Comparison of ENCODE assay signal across 23 mouse cellular contexts in the genomic region with DNA sequence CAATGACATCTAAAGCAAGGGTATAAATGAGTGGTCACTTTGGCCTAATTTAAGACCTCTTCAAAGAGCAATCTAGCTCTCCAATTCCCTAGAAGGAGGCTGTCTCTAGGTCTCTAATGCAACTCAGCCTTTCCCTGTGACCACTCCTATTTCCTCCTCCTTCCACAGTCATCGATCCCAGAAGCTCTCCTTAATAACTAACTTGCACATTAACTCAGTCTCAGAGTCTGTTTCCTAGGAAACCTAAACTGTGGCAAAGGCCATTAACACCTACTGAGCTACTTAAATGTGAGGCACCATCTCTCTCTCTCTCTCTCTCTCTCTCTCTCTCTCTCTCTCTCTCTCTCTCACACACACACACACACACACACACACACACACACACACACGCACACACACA.
DNase-seq lines count a peak whose midpoint lies in the region; ATAC-seq and TF ChIP-seq lines count a peak whose summit lies in the region.
"Had no signal": no experiment of that assay in that cellular context is flagged by ENCODE, and none has a peak within 500 bp of the region (broad histone marks: within the 10 kb centered on the region; RNA-seq: fewer than 3 reads in every experiment).

No protein-coding gene starts in this region.

- no peaks in the 10 kb centered on the region for H3K9me3 ChIP-seq in forebrain, postnatal 0 days (ENCODE audit: low read length)
- no peaks in the 10 kb centered on the region for H3K9me3 ChIP-seq in forebrain, embryonic 12.5 days
- no peaks in the 10 kb centered on the region for H3K9me3 ChIP-seq in stomach, embryonic 15.5 days
- no peaks in the 10 kb centered on the region for H3K9me3 ChIP-seq in stomach, postnatal 0 days (ENCODE audit: control insufficient read depth, low read length)
- H3K9me3 ChIP-seq in embryonic facial prominence, embryonic 10.5 days: no peaks in the 10 kb centered on the region
- H3K9me3 ChIP-seq: forebrain, embryonic 10.5 days; heart, embryonic 13.5 days; limb, embryonic 15.5 days; liver, embryonic 15.5 days; midbrain, embryonic 10.5 days had no signal

- no peak overlapping the region for H3K27ac ChIP-seq in forebrain, postnatal 0 days (ENCODE audit: low read depth, low read length)
- no peak overlapping the region for H3K27ac ChIP-seq in forebrain, embryonic 12.5 days
- H3K27ac ChIP-seq in stomach, embryonic 15.5 days: no peak overlapping the region
- no peak overlapping the region for H3K27ac ChIP-seq in stomach, postnatal 0 days (replicated peaks)
- no peak overlapping the region for H3K27ac ChIP-seq in embryonic facial prominence, embryonic 10.5 days (replicated peaks)
- H3K27ac ChIP-seq: forebrain, embryonic 10.5 days; heart, adult 2 months; heart, embryonic 13.5 days; left cerebral cortex, adult 2 months; limb, embryonic 15.5 days; liver, embryonic 15.5 days; macrophage; midbrain, embryonic 10.5 days had no signal

- no peak for TF ChIP-seq CTCF in forebrain, postnatal 0 days (IDR thresholded peaks at IDR 0.05; ENCODE audit: low read depth)
- no peak for TF ChIP-seq CTCF in stomach, postnatal 0 days (IDR thresholded peaks at IDR 0.05; ENCODE audit: low read depth)

- no peaks in the 10 kb centered on the region for H3K27me3 ChIP-seq in forebrain, postnatal 0 days (ENCODE audit: insufficient read depth, low read length)
- no peaks in the 10 kb centered on the region for H3K27me3 ChIP-seq in forebrain, embryonic 12.5 days
- H3K27me3 ChIP-seq in stomach, embryonic 15.5 days (replicated peaks): no peaks in the 10 kb centered on the region
- no peaks in the 10 kb centered on the region for H3K27me3 ChIP-seq in stomach, postnatal 0 days (ENCODE audit: control insufficient read depth, insufficient read depth, low read length)
- H3K27me3 ChIP-seq in embryonic facial prominence, embryonic 10.5 days (replicated peaks; ENCODE audit: low read depth, poor library complexity, severe bottlenecking): no peaks in the 10 kb centered on the region
- H3K27me3 ChIP-seq: heart, embryonic 13.5 days; limb, embryonic 15.5 days; liver, embryonic 15.5 days had no signal

- no peak overlapping the region for H3K4me3 ChIP-seq in forebrain, postnatal 0 days (ENCODE audit: low read depth, low read length)
- no peak overlapping the region for H3K4me3 ChIP-seq in forebrain, embryonic 12.5 days (replicated peaks)
- H3K4me3 ChIP-seq in stomach, embryonic 15.5 days (replicated peaks): no peak overlapping the region
- no peak overlapping the region for H3K4me3 ChIP-seq in stomach, postnatal 0 days (ENCODE audit: low read depth, low read length)
- no peak overlapping the region for H3K4me3 ChIP-seq in embryonic facial prominence, embryonic 10.5 days
- H3K4me3 ChIP-seq: forebrain, embryonic 10.5 days; heart, adult 2 months; heart, embryonic 13.5 days; left cerebral cortex, adult 2 months; limb, embryonic 15.5 days; liver, embryonic 15.5 days; midbrain, embryonic 10.5 days; myocyte had no signal

- no peaks in the 10 kb centered on the region for H3K4me1 ChIP-seq in forebrain, postnatal 0 days (ENCODE audit: insufficient read depth)
- H3K4me1 ChIP-seq in forebrain, embryonic 12.5 days: no peaks in the 10 kb centered on the region
- no peaks in the 10 kb centered on the region for H3K4me1 ChIP-seq in stomach, embryonic 15.5 days
- H3K4me1 ChIP-seq in stomach, postnatal 0 days (replicated peaks; ENCODE audit: control insufficient read depth, insufficient read depth): no peaks in the 10 kb centered on the region
- no peaks in the 10 kb centered on the region for H3K4me1 ChIP-seq in embryonic facial prominence, embryonic 10.5 days
- H3K4me1 ChIP-seq: heart, embryonic 13.5 days; limb, embryonic 15.5 days; liver, embryonic 15.5 days; midbrain, embryonic 10.5 days had no signal

- intact Hi-C loops in left cerebral cortex, postnatal 36 days (cut with DNase I): no loop called here

- 40% methylated on average over 2 of the region's 2 CpGs for WGBS in forebrain, postnatal 0 days
- 53% methylated on average over 1 of the region's 2 CpGs for WGBS in forebrain, embryonic 12.5 days
- 38% methylated on average over 1 of the region's 2 CpGs for WGBS in stomach, embryonic 15.5 days
- WGBS in stomach, postnatal 0 days: 56% methylated on average over 2 of the region's 2 CpGs
- WGBS in embryonic facial prominence, embryonic 10.5 days: 61% methylated on average over 2 of the region's 2 CpGs

- no peaks in the 10 kb centered on the region for H3K36me3 ChIP-seq in forebrain, postnatal 0 days (ENCODE audit: insufficient read depth)
- no peaks in the 10 kb centered on the region for H3K36me3 ChIP-seq in forebrain, embryonic 12.5 days (replicated peaks)
- no peaks in the 10 kb centered on the region for H3K36me3 ChIP-seq in stomach, embryonic 15.5 days
- H3K36me3 ChIP-seq in stomach, postnatal 0 days (ENCODE audit: control insufficient read depth, insufficient read depth, low read length): no peaks in the 10 kb centered on the region
- H3K36me3 ChIP-seq in embryonic facial prominence, embryonic 10.5 days (replicated peaks): no peaks in the 10 kb centered on the region
- H3K36me3 ChIP-seq: forebrain, embryonic 10.5 days; heart, embryonic 13.5 days; limb, embryonic 15.5 days; liver, embryonic 15.5 days; midbrain, embryonic 10.5 days had no signal

- no peak for TF ChIP-seq EP300 in stomach, postnatal 0 days (optimal IDR thresholded peaks at IDR 0.05)

- H3K9ac ChIP-seq in forebrain, postnatal 0 days: no peak overlapping the region
- no peak overlapping the region for H3K9ac ChIP-seq in forebrain, embryonic 12.5 days
- no peak overlapping the region for H3K9ac ChIP-seq in stomach, embryonic 15.5 days
- H3K9ac ChIP-seq in stomach, postnatal 0 days (ENCODE audit: low read length): no peak overlapping the region
- H3K9ac ChIP-seq: heart, embryonic 13.5 days; limb, embryonic 15.5 days; liver, embryonic 15.5 days had no signal

- H3K4me2 ChIP-seq in forebrain, postnatal 0 days (ENCODE audit: low read depth): no peak overlapping the region
- H3K4me2 ChIP-seq in forebrain, embryonic 12.5 days: no peak overlapping the region
- H3K4me2 ChIP-seq in stomach, embryonic 15.5 days: no peak overlapping the region
- no peak overlapping the region for H3K4me2 ChIP-seq in stomach, postnatal 0 days (replicated peaks; ENCODE audit: low read depth)
- H3K4me2 ChIP-seq: heart, embryonic 13.5 days; limb, embryonic 15.5 days; liver, embryonic 15.5 days had no signal

- DNase-seq in forebrain, postnatal 0 days: no peak
- DNase-seq in kidney, adult 9 months: peak; percentile 50
- no peak for DNase-seq in kidney, postnatal 10 days
- DNase-seq in stomach, postnatal 0 days (ENCODE audit: low spot score): no peak
- DNase-seq in left cerebral cortex, postnatal 36 days (ENCODE audit: low spot score in 2 of 2): no peak
- DNase-seq in embryonic facial prominence, embryonic 10.5 days (ENCODE audit: low spot score): no peak
- DNase-seq: adrenal gland, postnatal 25 days; cerebellum, adult 9-10 months; gastrocnemius, postnatal 36 days; heart, adult 2 months; heart, postnatal 14 days; left cerebral cortex, postnatal 4 days; right cerebral cortex, postnatal 14 days had no signal

- ATAC-seq in forebrain, postnatal 0 days: peak; percentile 45; the same call in 1 of the 2 replicates
- ATAC-seq in forebrain, embryonic 12.5 days (ENCODE audit: low FRiP score): no peak
- peak; percentile 35; the same call in 1 of the 2 replicates for ATAC-seq in stomach, embryonic 15.5 days (ENCODE audit: insufficient read depth, low FRiP score, low read depth)
- no peak for ATAC-seq in stomach, postnatal 0 days (ENCODE audit: low FRiP score, low TSS enrichment)

Comparison
In these comparisons a context has a peak if more than half of its experiments do, and no peak if none do; other contexts are left out.
1. ATAC-seq: peak in forebrain, postnatal 0 days (single experiment) and stomach, embryonic 15.5 days (single experiment); none in forebrain, embryonic 12.5 days (single experiment) and stomach, postnatal 0 days (single experiment).